Mouse (Mus musculus) skeletal muscle tissue, adult 2 months (tissue): ENCODE results near the gene E130116L18Rik.
"Not testable (repeated sequence)": the region's sequence is repeated elsewhere in the genome, so short reads cannot be mapped to it uniquely, and the experiment has no call there.

ENCODE experiments used
- DNase-seq: peaks from one replicate; pipeline ENCODE4 v3.0.0-alpha.2; 2012; ENCODE audit warnings: low read depth, low spot score

E130116L18Rik gene

DNA sequence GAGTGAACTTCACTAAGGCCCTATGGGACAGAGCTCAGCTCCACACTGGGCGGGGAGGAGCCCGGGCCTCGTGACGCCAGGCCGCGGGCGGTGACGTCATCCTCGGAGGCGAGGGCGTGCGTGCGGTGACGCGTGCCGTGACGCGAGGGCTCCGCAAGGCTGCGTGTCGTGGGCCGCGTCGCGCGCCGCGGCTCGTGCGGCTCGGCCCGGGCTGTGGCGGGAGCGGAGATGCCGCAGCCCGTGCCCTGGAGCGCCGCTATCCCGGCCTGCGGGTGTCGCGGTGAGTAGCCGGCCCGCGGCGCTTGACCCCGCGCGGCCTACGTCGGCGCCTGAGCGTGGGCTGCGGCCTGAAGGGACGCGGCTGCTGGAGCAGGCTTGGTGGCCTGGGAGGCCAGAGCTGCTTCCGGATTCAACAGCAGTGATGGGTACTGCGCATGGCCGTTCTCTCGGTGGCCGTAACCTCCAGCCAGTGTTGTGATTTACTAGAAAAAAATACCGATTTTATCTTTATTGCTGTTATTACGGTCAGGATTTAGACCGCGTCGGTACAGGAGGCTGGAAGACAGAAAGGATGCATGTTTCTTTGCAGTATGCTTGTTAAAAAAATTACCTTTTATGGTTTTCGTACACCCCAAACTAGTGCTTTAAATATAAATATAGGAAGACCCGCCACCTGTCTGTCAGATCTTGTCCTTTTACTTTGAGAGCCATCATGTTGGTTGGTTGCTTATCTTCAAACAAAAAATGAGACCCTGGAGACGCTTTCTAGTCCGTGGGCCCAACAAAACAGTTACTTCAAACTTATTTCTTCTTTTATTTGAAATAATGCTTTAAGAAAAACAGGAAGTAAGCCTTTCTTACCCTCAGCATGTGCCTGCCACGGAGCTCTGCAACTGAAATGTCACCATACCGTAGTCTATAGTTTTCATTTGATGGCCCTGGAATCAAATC lies at the start of gene E130116L18Rik:
Gene E130116L18Rik, minus strand, starts transcription at position 402 of the 951 bp plus-strand sequence.
- DNase-seq: peak; percentile 69

- DNase-seq: no peak
These were observed 45.4 kb upstream of the E130116L18Rik start for GRCm38 (mm10) chr5:25268258-25268888.

GRCm38 (mm10) chr5:25262266-25262665 lies 39.3 kb upstream of the E130116L18Rik start:
- DNase-seq: no peak

DNA sequence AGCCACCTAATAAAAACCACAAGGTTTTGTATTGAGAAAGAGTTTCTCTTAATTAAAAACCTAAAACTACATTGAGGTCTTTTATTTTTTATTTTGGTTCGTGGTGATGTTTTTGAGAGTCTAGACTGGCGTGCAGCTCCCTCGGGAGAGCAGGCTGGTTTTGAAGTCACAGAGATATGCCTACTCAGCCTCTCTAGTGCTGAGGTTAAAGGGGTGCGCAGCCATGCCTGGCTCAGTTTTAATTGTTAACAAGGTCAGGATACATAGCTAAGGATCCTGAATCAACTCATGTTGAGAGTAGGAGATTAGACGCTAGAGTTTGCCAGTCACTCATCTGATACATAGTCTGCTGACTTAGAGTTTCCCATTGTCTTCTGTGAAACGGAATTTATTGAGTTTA lies 38.5 kb upstream of the E130116L18Rik start:
- DNase-seq: no peak

GRCm38 (mm10) chr5:25256686-25257085 lies 33.7 kb upstream of the E130116L18Rik start:
- DNase-seq: no peak

GRCm38 (mm10) chr5:25254491-25254890 lies 31.5 kb upstream of the E130116L18Rik start:
- no peak for DNase-seq

DNA sequence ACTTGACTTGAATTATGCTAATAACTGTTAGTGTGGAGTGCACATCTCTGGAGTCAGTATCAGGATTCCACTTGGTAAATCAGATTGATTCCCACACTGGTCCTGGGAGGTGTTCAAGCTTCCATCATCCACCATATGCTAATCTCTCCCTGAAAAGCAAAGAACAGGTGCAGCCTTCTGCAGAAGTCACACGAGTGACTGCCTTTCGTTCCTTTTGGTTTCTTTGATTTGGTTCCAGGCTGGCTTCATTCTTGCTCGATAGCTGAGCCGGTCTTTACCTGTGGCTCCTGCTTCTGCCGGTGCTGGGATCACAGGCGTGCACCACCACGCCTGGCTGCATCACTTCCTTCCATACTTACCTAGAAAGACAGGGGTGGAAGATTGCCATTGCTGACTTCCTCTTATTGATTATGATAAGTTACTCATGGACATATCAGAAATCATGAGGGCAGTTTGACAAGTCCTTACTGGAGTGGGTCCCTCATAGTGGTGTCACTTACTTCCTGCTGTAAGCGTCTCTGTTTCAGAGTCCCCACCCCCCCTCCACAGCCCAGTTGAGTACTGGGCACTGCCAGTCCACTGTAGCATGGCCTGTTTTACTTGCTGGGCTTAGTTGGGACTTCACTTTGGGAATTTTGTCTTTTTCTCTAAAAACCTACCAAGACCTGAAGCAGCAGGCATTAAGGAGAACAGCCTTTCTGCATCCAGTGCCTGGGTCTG lies 30.0 kb upstream of the E130116L18Rik start:
- no peak for DNase-seq

GRCm38 (mm10) chr5:25252423-25252822 lies 29.5 kb upstream of the E130116L18Rik start:
- DNase-seq: no peak

GRCm38 (mm10) chr5:25247036-25247435 lies 24.1 kb upstream of the E130116L18Rik start:
- DNase-seq: no peak

GRCm38 (mm10) chr5:25246473-25246865 lies 23.5 kb upstream of the E130116L18Rik start:
- no peak for DNase-seq

- no peak for DNase-seq
These were observed 23.0 kb upstream of the E130116L18Rik start for GRCm38 (mm10) chr5:25245806-25246472.

GRCm38 (mm10) chr5:25243101-25243500 lies 20.1 kb upstream of the E130116L18Rik start:
- no peak for DNase-seq

DNA sequence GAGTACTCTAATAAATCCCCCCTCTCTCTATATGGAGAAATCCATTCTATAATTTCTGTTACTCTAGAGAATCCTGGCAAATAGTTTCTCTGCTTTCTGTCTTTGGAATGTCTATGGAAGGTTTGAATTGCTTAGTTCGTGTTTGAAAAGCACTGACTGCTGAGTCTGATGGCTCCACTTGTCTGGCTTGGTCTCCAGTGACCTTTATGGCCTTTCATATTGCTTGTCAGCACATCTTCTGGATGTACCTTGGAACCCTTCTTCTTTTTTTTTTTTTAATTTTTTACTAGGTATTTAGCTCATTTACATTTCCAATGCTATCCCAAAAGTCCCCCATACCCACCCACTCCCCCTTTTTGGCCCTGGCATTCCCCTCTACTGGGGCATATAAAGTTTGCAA lies 1.4 kb upstream of the E130116L18Rik start:
- DNase-seq: not testable (repeated sequence)

DNA sequence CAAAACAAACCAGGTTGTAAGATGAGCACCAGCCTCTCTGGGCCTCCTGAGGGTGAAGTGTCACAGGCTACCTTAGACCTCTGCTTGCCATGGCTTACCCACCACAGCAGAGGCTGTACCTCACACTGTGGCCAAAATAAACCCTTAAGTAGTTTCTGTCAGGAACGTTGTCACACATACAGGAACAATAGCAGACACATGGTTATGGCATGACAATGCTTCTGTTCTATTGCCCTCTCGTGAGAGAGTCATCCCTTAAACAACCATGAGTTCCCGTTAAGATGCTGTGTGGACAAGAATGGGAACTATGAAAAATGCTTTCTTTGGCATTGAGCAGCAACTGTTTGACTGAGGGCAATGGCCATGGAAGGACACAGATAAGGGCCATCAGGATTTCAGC lies 1.3 kb downstream of the E130116L18Rik start, which contains the start of gene Galnt11:
Gene Galnt11, plus strand, starts transcription at position 301 of the 400 bp plus-strand sequence.
- no peak for DNase-seq

DNA sequence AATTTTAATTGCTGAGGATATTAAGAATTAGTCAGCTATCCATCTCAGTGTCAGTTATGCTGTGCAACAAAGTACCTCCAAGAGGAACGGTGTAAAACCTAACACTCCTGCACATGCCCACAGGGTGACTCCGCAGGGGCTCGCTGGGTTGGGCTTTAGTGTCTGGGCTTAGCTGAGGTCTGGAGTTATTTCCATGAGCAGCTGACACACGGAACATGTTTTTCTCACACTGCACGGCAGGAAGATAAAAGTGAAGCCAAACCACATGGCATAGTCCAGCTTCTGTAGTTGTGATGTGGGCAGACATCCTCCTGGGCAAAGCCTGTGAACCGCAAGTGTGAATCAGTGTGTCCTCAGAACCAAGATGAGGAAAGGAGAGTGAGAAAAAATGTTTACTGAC lies 7.9 kb downstream of the E130116L18Rik start:
- no peak for DNase-seq

GRCm38 (mm10) chr5:25213216-25213615 lies 9.7 kb downstream of the E130116L18Rik start:
- DNase-seq: not testable (repeated sequence)

GRCm38 (mm10) chr5:25211872-25212271 lies 11.1 kb downstream of the E130116L18Rik start:
- DNase-seq: no peak

- DNase-seq: no peak
These were observed 32.4 kb downstream of the E130116L18Rik start for GRCm38 (mm10) chr5:25190521-25190920.

DNA sequence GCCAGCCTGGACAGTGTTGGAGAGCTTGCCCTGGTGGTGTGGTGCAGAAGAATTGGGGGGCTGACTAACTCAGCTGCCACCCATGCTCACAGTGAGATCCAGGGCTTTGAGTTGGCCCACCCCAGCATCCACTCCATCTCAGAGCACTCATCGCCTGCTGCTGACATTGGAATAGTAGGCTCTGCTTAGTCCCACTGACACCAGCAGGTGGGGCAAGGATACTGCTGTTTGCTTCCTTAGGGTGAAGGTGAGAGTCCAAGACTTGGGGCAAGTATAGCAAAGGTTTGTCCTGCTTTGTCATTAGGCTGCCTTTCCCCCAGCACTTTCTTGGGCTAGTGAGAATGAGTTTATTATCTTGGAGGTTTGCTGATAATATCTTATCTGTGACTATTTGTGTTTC lies 34.2 kb downstream of the E130116L18Rik start:
- DNase-seq: no peak

DNA sequence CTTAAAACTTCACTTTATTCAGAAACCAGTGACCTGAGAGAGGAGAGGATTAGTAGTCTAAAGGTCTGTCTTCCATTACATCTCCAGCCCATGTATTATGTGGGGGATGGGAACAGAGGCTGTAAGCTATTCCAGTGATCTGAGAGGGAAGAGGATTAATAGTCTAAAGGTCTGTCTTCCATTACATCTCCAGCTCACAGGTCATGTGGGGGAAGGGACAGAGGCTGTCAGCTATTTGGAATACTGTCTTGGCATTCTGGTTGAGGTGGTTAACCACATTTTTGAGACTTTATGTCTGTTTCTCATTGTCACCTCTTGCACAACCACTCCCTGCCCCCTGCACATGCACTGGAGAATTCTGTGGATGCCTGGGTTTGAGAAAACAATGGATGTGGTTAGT lies 35.2 kb downstream of the E130116L18Rik start:
- no peak for DNase-seq

DNA sequence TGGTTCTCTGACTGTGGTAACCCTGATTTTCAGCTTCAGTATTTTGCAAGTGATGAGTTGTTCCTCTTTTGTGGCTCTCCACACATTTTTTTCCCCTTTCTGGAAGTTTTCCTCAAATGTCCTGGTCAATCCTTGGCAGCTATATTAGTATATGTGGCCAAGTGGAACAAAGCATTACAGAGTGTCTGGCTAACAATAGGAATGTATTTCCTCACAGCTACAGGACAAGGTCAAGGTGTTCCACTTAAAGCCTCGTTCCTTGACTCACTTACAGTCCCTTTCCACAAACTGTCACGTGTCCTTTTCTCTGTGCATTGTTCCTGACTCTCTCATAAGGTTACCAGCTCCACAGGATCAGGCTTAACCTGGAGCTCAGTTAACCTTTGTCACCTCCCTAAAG lies 38.4 kb downstream of the E130116L18Rik start:
- DNase-seq: no peak
